Mouse (Mus musculus): ENCODE results near the gene Zfp710. TPM values are rescaled to one million over a fixed set of nuclear protein-coding genes. Genes with fewer than 3 reads are reported as not detected.

Zfp710 gene
- polyA plus RNA-seq, 1 experiment from 2014 or later = 5.9 TPM

DNA sequence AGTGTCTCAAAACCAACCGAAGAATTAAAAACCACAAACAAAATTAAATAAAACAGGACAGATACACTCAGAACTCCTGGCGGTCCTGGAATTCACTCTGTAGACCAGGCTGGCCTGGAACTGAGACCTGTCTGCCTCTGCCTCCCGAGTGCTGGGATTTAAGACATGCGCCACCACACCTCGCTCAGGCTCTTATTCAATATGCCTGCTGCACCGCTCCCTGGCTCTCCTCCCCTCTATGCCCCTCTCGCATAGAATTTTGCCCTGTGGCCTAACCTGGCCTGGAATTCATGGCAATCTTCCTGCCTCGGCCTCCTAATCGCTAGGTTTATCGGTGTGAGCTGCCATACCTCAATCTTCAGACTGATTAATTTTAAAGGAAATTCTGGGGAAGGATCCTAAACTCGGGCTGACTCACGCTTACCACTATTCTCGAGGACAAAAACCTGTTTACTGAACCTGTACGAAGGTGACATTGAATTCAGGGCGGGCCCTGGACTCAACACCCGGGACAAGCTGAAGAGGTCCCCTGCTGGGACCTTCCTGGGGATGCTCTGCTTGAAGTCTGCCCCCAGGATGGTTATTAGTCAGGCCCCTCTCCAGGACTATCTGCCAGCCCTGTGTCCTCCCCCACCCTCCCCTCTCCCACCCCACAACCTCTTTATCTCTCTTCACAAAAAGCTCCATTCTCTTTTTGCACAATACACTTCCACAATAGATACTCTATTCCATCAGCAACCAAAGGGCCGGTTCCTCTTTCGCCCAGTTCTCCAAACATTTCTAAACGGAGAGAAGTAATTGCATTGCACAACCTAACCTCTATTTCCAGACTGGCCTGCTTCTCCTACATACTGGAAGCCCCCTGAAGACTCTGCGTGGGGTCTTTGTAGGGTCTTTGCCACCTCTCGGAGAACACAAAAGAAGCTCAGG is 9.5 kb upstream of the Zfp710 start:
- Histone ChIP-seq H3K4me3 (ENCODE audit: low read depth, low read length) (no peak overlapping the region), H3K9ac (replicated peaks) (no peak overlapping the region), H3K4me1 (ENCODE audit: insufficient read depth) (peaks cover 9% of the 10 kb centered on the region; the same call in 1 of the 2 replicates), H3K27ac (ENCODE audit: low read depth) (peak overlapping the region; percentile 67), H3K9me3 (ENCODE audit: low read length) (no peaks in the 10 kb centered on the region), H3K36me3 (replicated peaks; ENCODE audit: insufficient read depth, low read length) (no peaks in the 10 kb centered on the region), H3K4me2 (ENCODE audit: low read depth, low read length) (no peak overlapping the region), H3K27me3 (ENCODE audit: insufficient read depth, low read length) (no peaks in the 10 kb centered on the region)
- no peak for ATAC-seq
- no peak for DNase-seq
- TF ChIP-seq CTCF (IDR thresholded peaks at IDR 0.05; ENCODE audit: low read depth) (no peak), EP300 (IDR thresholded peaks at IDR 0.05; ENCODE audit: low read depth) (no peak)
- WGBS (ENCODE audit: insufficient replicate concordance) = 68% methylated on average over 21 of the region's 21 CpGs

DNA sequence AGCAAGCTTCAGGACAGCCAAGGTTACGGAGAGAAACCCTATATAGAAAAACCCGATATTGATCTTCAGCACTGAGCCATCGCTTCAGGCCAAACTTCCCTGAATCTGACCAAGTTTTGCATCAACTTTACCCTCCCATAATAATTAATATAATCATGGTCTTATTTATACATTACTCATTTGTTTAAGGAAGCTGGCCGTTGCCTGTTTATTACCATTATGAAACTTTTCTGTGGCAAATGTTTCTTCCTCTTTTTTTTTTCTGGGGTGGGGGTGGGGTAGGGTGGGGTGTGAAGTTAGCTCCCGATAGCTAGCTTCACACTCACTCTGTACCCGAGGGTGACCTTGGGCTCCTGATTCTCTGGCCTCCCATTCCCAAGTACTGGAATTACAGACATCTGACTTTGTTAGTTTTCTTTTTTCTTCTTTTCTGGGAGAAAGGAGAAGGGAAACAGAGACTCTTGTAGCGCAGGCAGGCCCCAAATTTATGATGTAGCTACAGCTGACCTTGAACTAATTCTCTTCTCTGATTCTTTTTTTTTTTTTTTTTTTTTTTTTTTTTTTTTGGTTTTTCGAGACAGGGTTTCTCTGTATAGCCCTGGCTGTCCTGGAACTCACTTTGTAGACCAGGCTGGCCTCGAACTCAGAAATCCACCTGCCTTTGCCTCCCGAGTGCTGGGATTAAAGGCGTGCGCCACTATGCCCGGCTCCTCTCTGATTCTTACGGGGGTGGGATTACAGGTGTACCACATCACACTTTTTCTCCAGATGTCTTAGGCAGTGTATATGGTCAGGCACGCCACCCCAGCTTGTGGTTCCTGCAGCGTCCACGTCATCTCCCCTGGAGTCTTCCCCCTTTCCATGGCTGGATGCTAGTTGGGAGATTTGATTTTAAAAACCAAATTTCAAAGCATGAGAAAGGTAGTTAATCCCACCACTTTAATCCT is 5.8 kb upstream of the Zfp710 start:
- ATAC-seq (no peak), DNase-seq (peak; percentile 22)
- H3K9ac ChIP-seq (replicated peaks) = no peak overlapping the region
- no peaks in the 10 kb centered on the region for H3K9me3 ChIP-seq (ENCODE audit: low read length)
- peak overlapping the region; percentile 30 for H3K27ac ChIP-seq (ENCODE audit: low read depth)
- H3K4me3 ChIP-seq (ENCODE audit: low read depth, low read length) = no peak overlapping the region
- TF ChIP-seq EP300 (IDR thresholded peaks at IDR 0.05; ENCODE audit: low read depth) = no peak
- no peak for TF ChIP-seq CTCF (IDR thresholded peaks at IDR 0.05; ENCODE audit: low read depth)
- H3K27me3 ChIP-seq (ENCODE audit: insufficient read depth, low read length) = no peaks in the 10 kb centered on the region
- peak overlapping the region; percentile 14; the same call in 1 of the 2 replicates for H3K4me2 ChIP-seq (ENCODE audit: low read depth, low read length)
- peaks cover 9% of the 10 kb centered on the region; the same call in 1 of the 2 replicates for H3K4me1 ChIP-seq (ENCODE audit: insufficient read depth)
- no peaks in the 10 kb centered on the region for H3K36me3 ChIP-seq (replicated peaks; ENCODE audit: insufficient read depth, low read length)
- WGBS (ENCODE audit: insufficient replicate concordance) = 56% methylated on average over 16 of the region's 17 CpGs

DNA sequence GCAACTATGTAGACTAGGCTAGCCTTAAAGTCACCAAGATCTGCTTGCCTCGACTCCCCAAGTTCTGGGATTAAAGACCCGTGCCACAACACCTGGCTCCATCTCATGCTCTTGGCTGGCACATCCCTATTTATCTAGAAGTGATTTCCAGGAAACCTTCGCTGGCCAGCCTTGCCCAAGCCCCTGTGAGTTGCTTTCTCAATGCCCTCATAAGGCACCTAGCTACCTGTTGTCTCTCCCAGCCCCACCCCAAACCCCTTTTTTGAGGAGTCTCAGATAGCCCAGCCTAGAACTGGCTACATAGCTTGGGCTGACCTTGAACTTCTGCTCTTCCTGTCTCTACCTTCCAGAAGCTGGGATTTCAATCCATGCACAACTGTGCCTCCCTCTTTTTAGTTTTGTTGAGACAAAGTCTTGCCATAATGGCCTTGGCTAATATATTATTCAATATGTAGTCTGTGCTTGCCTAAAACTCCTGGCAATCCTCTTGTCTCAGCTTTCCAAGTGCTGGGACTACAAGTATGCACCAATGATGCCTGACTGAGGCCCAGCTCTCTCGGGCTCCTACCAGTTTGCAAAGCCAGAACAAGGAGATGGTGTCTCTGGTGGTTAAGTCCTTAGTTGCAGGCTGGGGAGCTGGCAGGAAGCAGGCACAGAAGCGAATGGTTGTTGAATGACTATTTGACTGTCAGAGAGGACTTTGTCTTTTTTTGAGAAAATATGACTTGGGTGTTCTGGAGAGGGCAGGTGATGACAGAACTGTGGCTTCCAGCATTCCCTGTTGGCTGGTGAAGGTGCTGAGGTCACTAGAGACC is 786 bp upstream of the Zfp710 start:
- Histone ChIP-seq H3K27ac (ENCODE audit: low read depth) (peak overlapping the region; percentile 99), H3K4me1 (ENCODE audit: insufficient read depth) (peaks cover 9% of the 10 kb centered on the region), H3K4me2 (ENCODE audit: low read depth, low read length) (peak overlapping the region; percentile 97), H3K4me3 (ENCODE audit: low read depth, low read length) (peak overlapping the region; percentile 81; the same call in 1 of the 2 replicates), H3K9me3 (ENCODE audit: low read length) (no peaks in the 10 kb centered on the region), H3K36me3 (replicated peaks; ENCODE audit: insufficient read depth, low read length) (no peaks in the 10 kb centered on the region), H3K27me3 (ENCODE audit: insufficient read depth, low read length) (no peaks in the 10 kb centered on the region), H3K9ac (replicated peaks) (no peak overlapping the region)
- WGBS (ENCODE audit: insufficient replicate concordance) = 51% methylated on average over 5 of the region's 5 CpGs
- DNase-seq = peak; percentile 46
- no peak for ATAC-seq
- peak; percentile 58 for TF ChIP-seq CTCF (IDR thresholded peaks at IDR 0.05; ENCODE audit: low read depth)
- no peak for TF ChIP-seq EP300 (IDR thresholded peaks at IDR 0.05; ENCODE audit: low read depth)

DNA sequence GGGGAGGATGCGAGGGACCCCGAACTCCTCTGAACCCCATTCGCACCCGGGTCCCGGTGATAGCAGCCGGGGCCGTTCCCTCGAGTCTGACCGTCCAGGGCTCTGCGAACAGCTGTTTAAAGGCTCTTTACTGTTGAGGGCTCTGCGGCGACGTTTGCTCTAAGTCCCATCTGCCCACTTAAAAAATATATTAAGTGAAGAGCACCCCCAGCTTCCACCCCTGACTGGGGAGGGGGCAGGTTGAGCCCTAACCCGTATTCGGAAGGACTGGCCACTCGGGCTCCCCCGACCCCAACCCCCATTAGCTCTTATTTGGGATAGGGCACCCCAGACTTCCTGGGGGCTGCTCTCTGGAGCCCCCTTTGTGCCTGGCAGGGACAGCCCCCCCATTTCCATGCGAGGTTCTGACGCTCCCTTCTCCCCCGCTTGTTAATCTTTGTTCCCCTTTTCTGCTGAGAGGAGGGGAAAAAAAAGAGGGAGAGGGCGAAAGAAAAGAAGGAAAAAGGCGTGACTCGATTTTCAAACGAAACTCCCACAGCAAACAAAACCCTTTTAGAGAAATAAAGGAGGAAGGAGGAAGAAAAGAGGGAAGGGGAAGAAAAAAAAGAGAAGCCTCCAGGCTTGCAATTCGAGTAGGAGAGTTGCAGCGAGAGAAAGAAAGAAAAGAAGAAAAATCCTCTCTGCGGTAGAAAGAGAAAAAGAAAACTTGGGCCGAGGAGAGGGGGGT is 940 bp downstream of the Zfp710 start:
- H3K27ac ChIP-seq (ENCODE audit: low read depth) = peak overlapping the region; percentile 99
- no peak for TF ChIP-seq CTCF (IDR thresholded peaks at IDR 0.05; ENCODE audit: low read depth)
- no peak for TF ChIP-seq EP300 (IDR thresholded peaks at IDR 0.05; ENCODE audit: low read depth)
- peak overlapping the region; percentile 97 for H3K4me2 ChIP-seq (ENCODE audit: low read depth, low read length)
- WGBS (ENCODE audit: insufficient replicate concordance) = 0% methylated on average over 28 of the region's 28 CpGs
- H3K36me3 ChIP-seq (replicated peaks; ENCODE audit: insufficient read depth, low read length) = no peaks in the 10 kb centered on the region; the same call in 1 of the 2 replicates
- H3K9me3 ChIP-seq (ENCODE audit: low read length) = no peaks in the 10 kb centered on the region
- no peaks in the 10 kb centered on the region for H3K27me3 ChIP-seq (ENCODE audit: insufficient read depth, low read length)
- ATAC-seq (peak; percentile 35), DNase-seq (no peak)
- peak overlapping the region; percentile 81 for H3K4me3 ChIP-seq (ENCODE audit: low read depth, low read length)
- H3K9ac ChIP-seq (replicated peaks) = peak overlapping the region; percentile 90
- peaks cover 21% of the 10 kb centered on the region for H3K4me1 ChIP-seq (ENCODE audit: insufficient read depth)

Measured in liver, postnatal 0 days (tissue).